Mouse (Mus musculus) megakaryocyte, embryonic 14.5 days (primary cell): ENCODE measurements around the gene Retnlg.

Experiments used
- FLI1 ChIP-seq: IDR thresholded peaks from 2 replicates; pipeline ENCODE4 v1.6.1; 2012; ENCODE audit warnings: low read length, inconsistent platforms, mixed read lengths
- GATA1 ChIP-seq: IDR thresholded peaks from 3 replicates; pipeline ENCODE4 v1.6.1; 2012; ENCODE audit warnings: mixed read lengths, low read length, inconsistent platforms, borderline replicate concordance

DNA sequence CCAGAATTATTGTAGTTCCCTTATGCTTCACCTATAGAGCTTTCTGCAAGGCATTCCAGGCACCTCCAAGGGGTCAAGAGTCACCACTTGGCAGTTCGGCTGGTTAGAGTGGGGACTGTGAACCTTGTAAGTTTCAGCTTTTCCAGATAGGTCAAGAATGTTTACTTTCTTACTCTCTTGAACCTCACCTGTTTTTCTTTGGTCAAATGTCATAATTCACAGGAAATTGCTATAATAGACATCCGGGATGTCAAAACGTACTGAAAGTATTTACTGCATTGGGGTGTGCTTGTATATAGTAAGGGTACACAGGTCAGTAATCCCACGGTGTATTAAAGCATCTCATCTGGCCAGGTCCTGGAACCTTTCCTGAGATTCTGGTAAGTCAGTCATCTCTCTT lies at the start of gene Retnlg:
- TF ChIP-seq GATA1 (no peak), FLI1 (no peak)
